Mouse (Mus musculus) urinary bladder, postnatal 10 days (tissue): ENCODE results near the gene Slc9a3r2.

Experiments used
- DNase-seq: peaks from one replicate; pipeline ENCODE4 v3.0.0; 2022; ENCODE audit warnings: low spot score

Gene Slc9a3r2

GRCm38 (mm10) chr17:24593992-24594890, 55.9 kb downstream of the Slc9a3r2 start:
- DNase-seq, result no peak

DNA sequence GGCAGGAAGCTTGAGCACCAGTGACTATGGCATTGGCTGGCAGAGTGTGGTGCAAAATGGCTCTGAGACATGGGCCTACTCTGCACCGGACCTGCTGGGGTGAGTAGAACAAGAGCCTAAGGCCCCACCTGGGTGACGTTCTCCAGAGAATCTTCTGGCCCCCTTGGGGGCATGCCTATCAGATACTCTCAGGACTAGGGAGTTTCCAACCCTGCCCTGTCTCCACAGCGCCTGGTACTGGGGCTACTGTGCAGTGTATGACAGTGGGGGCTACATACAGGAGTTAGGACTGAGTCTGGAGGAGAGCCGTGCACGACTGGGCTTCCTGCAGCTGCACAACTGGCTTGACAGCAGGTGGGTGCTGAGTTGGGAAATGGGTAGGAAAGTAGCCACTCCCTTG, 56.9 kb downstream of the Slc9a3r2 start:
- DNase-seq, result no peak

- no peak for DNase-seq
Observed at GRCm38 (mm10) chr17:24591695-24592094, 58.4 kb downstream of the Slc9a3r2 start.

DNA sequence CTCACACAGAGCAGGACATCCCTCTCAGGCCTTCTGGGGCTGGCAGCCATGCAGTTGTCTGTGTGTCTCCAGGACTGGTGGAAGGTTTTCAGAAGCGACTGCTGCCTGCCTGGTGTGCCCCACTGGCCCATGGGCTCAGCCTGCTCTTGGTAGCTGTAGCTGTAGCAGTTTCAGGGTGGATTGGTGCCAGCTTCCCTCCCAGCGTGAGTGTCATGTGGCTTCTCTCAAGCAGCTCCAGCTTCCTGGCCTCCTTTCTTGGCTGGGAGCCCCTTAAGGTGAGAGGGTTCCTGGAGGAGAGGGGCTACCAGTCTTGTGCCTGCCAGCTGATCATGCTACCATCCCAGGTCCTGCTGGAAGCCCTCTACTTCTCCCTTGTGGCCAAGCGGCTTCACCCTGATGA, 59.2 kb downstream of the Slc9a3r2 start:
- DNase-seq, result no peak
